ENCODE assay signal across 25 mouse cellular contexts in the genomic region with DNA sequence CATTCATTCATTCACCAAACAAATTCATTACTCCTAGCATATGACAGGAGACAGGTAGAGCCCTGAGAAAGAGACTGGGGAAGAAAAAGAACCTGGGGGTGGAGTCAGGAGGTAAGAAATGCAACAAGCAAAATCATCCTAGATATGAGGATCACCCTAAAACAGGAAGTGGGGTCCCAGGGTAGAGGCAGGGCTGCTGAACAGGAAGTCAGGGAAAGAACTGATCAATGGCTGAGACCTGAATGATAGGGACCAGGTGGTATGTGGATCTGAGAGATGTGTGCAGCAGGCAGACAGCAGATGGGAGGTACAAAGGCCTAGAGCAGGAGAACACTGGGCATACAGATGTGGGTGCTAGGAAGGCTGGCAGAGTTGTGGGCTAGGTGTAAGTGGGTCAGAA.
A peak's percentile ranks its signal among the peaks of the same experiment; 100 is the strongest.
DNase-seq lines count a peak whose midpoint lies in the region; ATAC-seq lines count a peak whose summit lies in the region.
"Had no signal": no experiment of that assay in that cellular context is flagged by ENCODE, and none has a peak within 500 bp of the region (broad histone marks: within the 10 kb centered on the region; RNA-seq: fewer than 3 reads in every experiment).

No protein-coding gene starts in this region.

- no peaks in the 10 kb centered on the region for H3K4me1 ChIP-seq in hindbrain, embryonic 16.5 days (ENCODE audit: control insufficient read depth, insufficient read depth, low read depth, low read length)
- H3K4me1 ChIP-seq in liver, embryonic 12.5 days, result peaks cover 8% of the 10 kb centered on the region; the same call in 1 of the 2 replicates
- H3K4me1 ChIP-seq: hindbrain, embryonic 15.5 days had no signal

- peak; percentile 59; the same call in 1 of the 2 replicates for ATAC-seq in granulocyte monocyte progenitor cell, adult 5-6 weeks (replicated peaks; ENCODE audit: poor library complexity, severe bottlenecking)
- ATAC-seq in megakaryocyte progenitor cell, adult 5-6 weeks (replicated peaks; ENCODE audit: poor library complexity), result peak; percentile 72
- no peak for ATAC-seq in hindbrain, embryonic 16.5 days
- no peak for ATAC-seq in liver, embryonic 12.5 days
- ATAC-seq: forebrain, embryonic 14.5 days; forebrain, postnatal 0 days; intestine, embryonic 15.5 days; Patski had no signal

- no peaks in the 10 kb centered on the region for H3K36me3 ChIP-seq in hindbrain, embryonic 16.5 days (ENCODE audit: control insufficient read depth, insufficient read depth, low read length)
- H3K36me3 ChIP-seq in liver, embryonic 12.5 days, result no peaks in the 10 kb centered on the region
- H3K36me3 ChIP-seq: embryonic facial prominence, embryonic 12.5 days; embryonic facial prominence, embryonic 15.5 days; hindbrain, embryonic 12.5 days; hindbrain, embryonic 15.5 days; intestine, embryonic 15.5 days had no signal

- no peak overlapping the region for H3K9ac ChIP-seq in hindbrain, embryonic 16.5 days (ENCODE audit: low read depth, low read length)
- H3K9ac ChIP-seq in liver, embryonic 12.5 days, result no peak overlapping the region
- H3K9ac ChIP-seq: embryonic facial prominence, embryonic 12.5 days; embryonic facial prominence, embryonic 15.5 days; forebrain, postnatal 0 days; hindbrain, embryonic 12.5 days; hindbrain, embryonic 15.5 days; intestine, embryonic 15.5 days had no signal

- H3K4me3 ChIP-seq in hindbrain, embryonic 16.5 days (ENCODE audit: low read length), result no peak overlapping the region
- H3K4me3 ChIP-seq in liver, embryonic 12.5 days, result no peak overlapping the region
- H3K4me3 ChIP-seq: embryonic facial prominence, embryonic 12.5 days; embryonic facial prominence, embryonic 15.5 days; gastrocnemius, adult 2 months; hindbrain, embryonic 12.5 days; hindbrain, embryonic 15.5 days; intestine, embryonic 15.5 days had no signal

- peak; percentile 12 for DNase-seq in thymus, postnatal 0 days (ENCODE audit: low spot score)
- DNase-seq in thymus, postnatal 25 days, result no peak
- DNase-seq: adrenal gland, postnatal 10 days; adrenal gland, postnatal 36 days; B cell, adult 2 months; cerebellum, adult 18-20 months; cerebellum, adult 9-10 months; cerebellum, postnatal 14 days; forebrain, postnatal 0 days; gastrocnemius, adult 2 months; gastrocnemius, postnatal 14 days; heart, adult 18-20 months had no signal

- H3K27ac ChIP-seq in hindbrain, embryonic 16.5 days (ENCODE audit: low read depth, low read length), result no peak overlapping the region
- H3K27ac ChIP-seq in liver, embryonic 12.5 days, result no peak overlapping the region
- H3K27ac ChIP-seq: embryonic facial prominence, embryonic 12.5 days; embryonic facial prominence, embryonic 15.5 days; gastrocnemius, adult 2 months; hindbrain, embryonic 12.5 days; hindbrain, embryonic 15.5 days; intestine, embryonic 15.5 days had no signal

- H3K9me3 ChIP-seq in hindbrain, embryonic 16.5 days (ENCODE audit: control insufficient read depth, low read length), result no peaks in the 10 kb centered on the region
- no peaks in the 10 kb centered on the region for H3K9me3 ChIP-seq in liver, embryonic 12.5 days (replicated peaks)
- H3K9me3 ChIP-seq: embryonic facial prominence, embryonic 12.5 days; embryonic facial prominence, embryonic 15.5 days; hindbrain, embryonic 12.5 days; hindbrain, embryonic 15.5 days; intestine, embryonic 15.5 days had no signal

- H3K27me3 ChIP-seq in hindbrain, embryonic 16.5 days (replicated peaks; ENCODE audit: control insufficient read depth, insufficient read depth, low read length), result no peaks in the 10 kb centered on the region
- no peaks in the 10 kb centered on the region for H3K27me3 ChIP-seq in liver, embryonic 12.5 days (replicated peaks)
- H3K27me3 ChIP-seq: CH12.LX; embryonic facial prominence, embryonic 12.5 days; embryonic facial prominence, embryonic 15.5 days; hindbrain, embryonic 12.5 days; hindbrain, embryonic 15.5 days; intestine, embryonic 15.5 days; Patski had no signal

- H3K4me2 ChIP-seq in hindbrain, embryonic 16.5 days (ENCODE audit: low read length), result no peak overlapping the region
- H3K4me2 ChIP-seq in liver, embryonic 12.5 days, result no peak overlapping the region
- H3K4me2 ChIP-seq: embryonic facial prominence, embryonic 12.5 days; embryonic facial prominence, embryonic 15.5 days; heart, embryonic 11.5 days; hindbrain, embryonic 12.5 days; hindbrain, embryonic 15.5 days; intestine, embryonic 15.5 days had no signal

Comparison
In these comparisons a context has a peak if more than half of its experiments do, and no peak if none do; other contexts are left out.
1. ATAC-seq: peak in granulocyte monocyte progenitor cell, adult 5-6 weeks (single experiment) and megakaryocyte progenitor cell, adult 5-6 weeks (single experiment); none in hindbrain, embryonic 16.5 days (single experiment) and liver, embryonic 12.5 days (single experiment).